Mouse (Mus musculus): Measurements from ENCODE around the gene Cyp4x1.
"Not testable (repeated sequence)": the region's sequence is repeated elsewhere in the genome, so short reads cannot be mapped to it uniquely, and the experiment has no call there.

Gene Cyp4x1

GRCm38 (mm10) chr4:115133621-115134295 lies at the start of gene Cyp4x1:
Cyp4x1 (minus strand) TSS chr4:115134281.
- no peak for DNase-seq (ENCODE audit: low read depth)

DNA sequence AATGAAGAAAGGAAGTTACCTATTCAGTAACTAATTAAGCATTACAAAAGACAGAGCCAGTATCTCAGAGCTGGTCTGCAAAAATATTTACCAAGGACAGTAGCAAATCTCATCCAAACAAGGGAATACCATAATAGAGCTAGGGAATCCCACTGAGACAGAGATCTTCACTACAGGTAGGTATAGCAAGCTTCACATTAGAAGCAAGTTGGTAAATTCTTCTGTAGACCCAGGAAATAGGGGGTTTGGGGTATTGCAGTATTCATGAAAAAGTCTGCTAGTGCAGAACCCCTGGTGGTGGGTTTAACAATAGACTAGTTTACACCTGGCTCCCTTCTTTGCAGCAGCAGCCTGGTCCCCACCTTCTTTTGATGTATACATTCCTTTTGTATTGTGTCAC lies 42.1 kb upstream of the Cyp4x1 start:
- DNase-seq (ENCODE audit: low read depth): not testable (repeated sequence)

DNA sequence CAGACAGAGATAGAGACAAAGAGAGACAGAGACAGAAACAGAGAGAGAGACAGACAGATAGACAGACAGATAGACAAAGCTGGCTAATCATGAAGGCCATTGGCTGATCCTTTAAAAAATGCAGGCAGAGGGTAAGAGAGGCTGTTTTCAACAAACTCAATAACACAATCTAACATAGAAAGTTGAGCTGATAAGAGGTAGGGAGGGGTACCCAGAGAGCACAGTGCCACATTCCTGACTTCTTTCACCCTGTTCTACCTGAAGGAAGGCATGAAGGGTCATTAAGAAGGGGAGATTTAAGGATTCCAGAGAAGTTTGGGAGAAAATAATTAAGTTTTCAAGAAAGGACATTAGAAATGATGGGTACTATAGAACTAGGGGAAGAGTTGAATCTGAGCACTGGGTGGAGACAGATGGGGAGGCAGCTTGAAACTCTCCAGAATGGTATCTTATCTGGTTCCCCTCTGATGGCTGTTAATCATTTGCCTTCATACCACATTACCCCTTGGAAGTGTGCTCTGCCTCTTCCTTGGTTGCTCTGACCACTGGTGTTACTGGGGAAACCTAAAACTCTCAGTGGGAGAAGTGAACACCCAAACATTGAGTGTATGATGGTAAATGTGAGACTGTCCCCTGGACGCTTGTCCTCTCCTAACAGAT lies 40.7 kb upstream of the Cyp4x1 start:
- no peak for DNase-seq (ENCODE audit: low read depth)

GRCm38 (mm10) chr4:115158963-115159362 lies 24.9 kb upstream of the Cyp4x1 start:
- not testable (repeated sequence) for DNase-seq (ENCODE audit: low read depth)

GRCm38 (mm10) chr4:115154723-115155122 lies 20.6 kb upstream of the Cyp4x1 start:
- no peak for DNase-seq (ENCODE audit: low read depth)

DNA sequence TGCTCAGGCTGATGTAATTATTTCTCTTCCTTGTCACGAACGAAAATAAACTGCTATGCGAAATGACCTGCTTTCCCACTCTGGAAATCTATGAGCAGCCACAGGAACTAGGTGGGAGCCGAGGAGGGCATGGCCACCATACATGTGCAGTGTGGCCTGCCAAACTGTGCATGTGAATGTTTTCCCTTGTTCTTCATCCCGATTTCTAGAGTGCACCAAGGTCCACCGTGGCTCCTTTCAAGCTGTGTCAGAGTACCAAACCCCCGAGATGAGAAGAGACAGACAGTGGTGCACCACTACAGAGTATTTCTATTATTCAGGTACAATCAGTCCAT lies 182 bp upstream of the Cyp4x1 start:
- DNase-seq (ENCODE audit: low read depth): no peak

DNA sequence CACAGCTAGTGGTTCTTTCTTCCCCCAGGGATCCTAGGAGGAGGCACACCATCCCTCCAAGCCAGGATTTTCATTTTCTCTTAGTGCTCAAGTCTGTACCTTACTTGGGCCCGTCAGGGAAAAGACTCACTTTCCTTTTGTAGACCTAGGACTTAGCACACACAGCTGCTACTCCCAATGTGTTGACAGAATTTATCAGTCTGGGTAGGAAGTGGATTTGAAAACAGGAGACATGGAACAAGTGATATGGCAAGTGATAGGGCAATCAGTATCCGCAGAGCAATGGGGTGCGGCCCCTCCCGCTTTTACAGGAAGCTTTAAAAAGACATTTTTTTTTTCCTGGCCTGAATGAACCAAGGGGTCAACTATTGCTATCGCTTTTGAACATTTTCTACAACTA lies 996 bp downstream of the Cyp4x1 start:
- no peak for DNase-seq (ENCODE audit: low read depth)

DNA sequence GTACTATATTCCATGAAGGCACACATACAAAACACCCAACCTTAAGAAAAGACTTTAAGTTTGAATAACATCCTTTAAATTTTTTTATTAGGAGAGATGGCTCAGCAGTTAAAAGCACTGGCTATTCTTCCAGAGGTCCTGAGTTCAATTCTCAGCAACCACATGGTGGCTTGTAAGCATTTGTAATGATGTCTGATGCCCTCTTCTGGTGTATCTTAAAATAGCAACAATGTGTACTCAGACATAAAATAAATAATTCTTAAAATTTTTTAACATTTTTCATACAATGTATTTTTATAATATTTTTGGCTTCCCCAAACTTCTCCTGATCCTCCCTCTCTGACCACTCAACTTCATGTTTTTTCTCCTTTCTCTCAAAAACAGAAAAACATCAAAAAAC lies 9.4 kb downstream of the Cyp4x1 start:
- no peak for DNase-seq (ENCODE audit: low read depth)

- no peak for DNase-seq (ENCODE audit: low read depth)
Observed at GRCm38 (mm10) chr4:115123507-115123906, 10.6 kb downstream of the Cyp4x1 start.

DNA sequence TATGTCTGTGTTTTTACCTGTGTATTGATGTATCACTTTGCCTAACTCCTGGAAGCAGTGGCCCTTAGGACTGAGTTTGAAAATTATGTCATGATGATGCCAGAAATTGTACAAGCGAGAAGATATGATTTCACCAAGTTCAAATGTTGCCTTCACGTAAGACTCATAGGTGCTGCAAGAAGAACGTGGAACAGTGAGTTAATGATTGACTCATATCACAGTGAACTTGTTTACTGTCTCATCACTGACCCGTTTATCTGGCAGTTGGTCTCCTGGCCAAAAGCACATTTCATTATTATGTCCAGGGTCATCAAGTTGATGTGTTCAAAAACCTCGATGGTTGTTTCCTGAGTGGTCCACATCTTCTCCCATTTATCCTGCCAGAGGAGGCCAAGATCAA lies 12.5 kb downstream of the Cyp4x1 start:
- DNase-seq (ENCODE audit: low read depth): no peak

GRCm38 (mm10) chr4:115121162-115121561 lies 12.9 kb downstream of the Cyp4x1 start:
- no peak for DNase-seq (ENCODE audit: low read depth)

- DNase-seq (ENCODE audit: low read depth): no peak
Observed at GRCm38 (mm10) chr4:115119642-115120041, 14.4 kb downstream of the Cyp4x1 start.

- DNase-seq (ENCODE audit: low read depth): no peak
Observed at GRCm38 (mm10) chr4:115113266-115113665, 20.8 kb downstream of the Cyp4x1 start.

DNA sequence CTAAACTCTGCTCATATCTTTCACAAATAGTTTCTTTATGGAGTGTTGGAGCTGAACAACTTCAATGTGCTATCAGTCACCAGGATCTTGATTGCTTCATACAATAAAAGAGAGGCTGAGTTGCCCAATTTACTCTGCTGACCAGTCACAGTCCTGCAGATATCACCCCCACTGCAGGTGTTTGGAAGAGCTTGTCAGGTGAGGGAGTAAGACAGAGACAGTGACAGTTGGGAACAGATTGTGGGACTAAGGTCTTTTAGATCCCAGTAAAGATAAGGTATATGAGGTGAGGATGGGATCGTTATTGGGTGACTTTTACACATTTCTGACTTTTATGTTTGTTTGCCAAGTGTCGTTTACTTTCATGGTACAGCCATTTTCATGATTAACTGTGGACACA lies 22.9 kb downstream of the Cyp4x1 start:
- no peak for DNase-seq (ENCODE audit: low read depth)

GRCm38 (mm10) chr4:115103510-115103909 lies 30.6 kb downstream of the Cyp4x1 start:
- DNase-seq (ENCODE audit: low read depth): no peak

- peak; percentile 66 for DNase-seq (ENCODE audit: low read depth)
Observed at GRCm38 (mm10) chr4:115101682-115102081, 32.4 kb downstream of the Cyp4x1 start.

DNA sequence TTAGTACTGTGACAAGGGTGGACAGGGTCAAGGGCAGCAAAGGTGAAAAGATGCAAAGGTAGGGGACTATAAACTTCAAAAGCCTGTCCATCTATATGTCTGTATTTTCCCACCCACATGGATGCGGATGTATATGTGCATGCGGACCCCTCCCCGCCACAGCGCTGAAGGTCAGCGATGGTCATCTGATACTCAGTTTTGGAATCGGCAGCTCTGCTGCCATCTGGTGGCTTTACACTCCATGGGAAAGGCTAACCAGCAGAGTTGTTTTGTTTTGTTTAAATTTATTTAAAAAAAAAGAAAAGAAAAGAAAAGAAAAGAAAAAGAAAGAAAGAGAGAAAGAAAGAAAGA lies 37.0 kb downstream of the Cyp4x1 start:
- DNase-seq (ENCODE audit: low read depth): no peak

GRCm38 (mm10) chr4:115096435-115097145 lies 37.5 kb downstream of the Cyp4x1 start:
- no peak for DNase-seq (ENCODE audit: low read depth)

DNA sequence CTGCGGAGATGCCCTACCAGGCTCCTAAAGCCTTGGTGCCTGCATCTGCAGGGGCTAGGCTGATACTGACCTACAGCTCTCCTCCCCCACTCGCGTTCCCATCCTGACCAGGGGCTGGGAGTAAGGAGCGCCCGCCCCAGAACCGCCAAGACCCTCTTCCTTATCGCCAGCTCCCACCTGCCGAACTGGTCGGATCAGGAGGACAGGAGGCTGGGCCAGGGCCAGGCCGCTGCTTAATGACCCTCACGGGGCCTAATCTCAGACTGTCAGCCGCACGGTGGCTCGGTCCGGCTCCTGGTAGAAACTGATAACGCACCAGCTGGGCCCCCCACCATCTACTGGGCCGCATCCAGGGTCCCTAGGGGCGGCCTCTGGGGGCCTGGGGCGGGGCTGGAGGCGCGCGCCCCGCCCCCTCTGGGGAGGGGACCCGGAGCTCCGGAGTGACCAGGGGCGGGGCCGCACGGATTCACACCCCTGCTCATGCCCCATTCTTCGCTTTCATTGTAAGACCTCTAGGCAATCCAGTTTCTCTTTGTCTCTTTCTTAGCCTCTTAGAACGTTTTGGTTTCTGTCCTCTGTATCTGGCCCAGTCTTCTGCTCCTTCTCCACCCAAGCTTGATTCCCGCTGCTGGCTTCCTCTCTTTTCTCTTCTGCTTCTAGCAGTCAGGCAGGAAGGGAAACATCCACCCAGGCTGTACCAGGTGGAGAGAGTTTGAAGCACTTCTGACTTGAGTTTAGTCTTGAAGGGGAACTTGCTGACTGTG lies 38.2 kb downstream of the Cyp4x1 start:
- DNase-seq (ENCODE audit: low read depth): peak; percentile 63

DNA sequence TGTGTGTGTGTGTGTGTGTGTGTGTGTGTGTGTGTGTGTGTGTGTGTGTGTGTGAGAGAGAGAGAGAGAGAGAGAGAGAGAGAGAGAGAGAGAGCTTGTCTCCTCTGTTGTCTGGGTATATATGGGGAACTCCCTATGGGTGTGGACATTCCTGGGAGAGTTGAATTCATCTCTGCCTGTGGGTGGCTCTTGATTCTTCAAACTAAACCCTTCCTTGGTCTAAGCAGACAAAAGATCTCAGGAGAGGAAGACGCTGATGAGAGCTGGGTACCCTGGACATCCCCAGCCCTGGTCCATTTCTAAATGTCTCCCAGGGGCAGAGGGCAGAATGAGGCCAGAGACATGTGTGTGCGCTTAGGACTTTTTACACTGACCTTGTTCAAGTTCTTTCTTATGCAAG lies 40.0 kb downstream of the Cyp4x1 start:
- DNase-seq (ENCODE audit: low read depth): no peak

- no peak for DNase-seq (ENCODE audit: low read depth)
Observed at GRCm38 (mm10) chr4:115093331-115093864, 40.7 kb downstream of the Cyp4x1 start.

DNA sequence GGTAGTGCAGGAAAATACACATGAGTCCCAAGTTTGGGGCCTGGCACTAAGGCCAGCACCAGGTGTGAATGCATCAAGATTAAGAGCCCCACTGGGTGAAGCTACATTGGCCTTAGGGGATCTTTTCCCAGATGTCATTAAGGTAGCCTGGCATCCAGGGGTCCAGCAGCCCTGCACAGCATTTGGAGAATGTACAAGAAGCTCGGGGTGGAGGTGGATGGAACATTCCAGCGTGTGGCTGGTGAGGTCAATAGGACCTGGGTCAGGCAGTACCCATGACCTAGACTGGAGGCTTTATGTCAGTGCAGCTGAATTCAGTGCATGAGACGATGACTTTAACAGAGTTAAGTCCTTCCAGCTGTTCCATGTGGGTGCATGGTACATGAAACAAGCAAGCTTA lies 42.3 kb downstream of the Cyp4x1 start:
- no peak for DNase-seq (ENCODE audit: low read depth)
